Comparison of ENCODE assay signal across 18 mouse cellular contexts in the genomic region with DNA sequence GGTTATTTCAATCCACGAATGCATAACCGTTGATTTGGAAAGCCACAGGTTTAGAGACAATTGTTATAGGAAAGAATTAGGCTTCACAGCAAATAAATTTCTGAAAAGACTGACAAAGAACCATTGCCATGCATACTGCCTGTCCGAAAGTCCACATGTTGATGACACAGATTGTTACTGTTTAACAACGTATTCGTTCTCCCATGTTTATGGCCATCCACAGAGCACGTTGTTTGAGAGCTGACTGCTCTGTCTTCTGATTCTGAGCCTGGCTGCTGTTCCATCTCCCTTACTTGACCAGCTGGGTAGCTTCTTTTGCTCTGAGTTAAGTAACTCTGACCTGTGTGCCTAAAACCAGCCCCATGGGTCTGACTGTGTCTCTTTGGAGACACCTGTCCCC.
"Had no signal": no experiment of that assay in that cellular context is flagged by ENCODE, and none has a peak within 500 bp of the region (broad histone marks: within the 10 kb centered on the region; RNA-seq: fewer than 3 reads in every experiment).

No protein-coding gene starts in this region.

- H3K4me2 ChIP-seq: liver, embryonic 15.5 days; lung, embryonic 14.5 days; midbrain, embryonic 12.5 days; midbrain, embryonic 15.5 days; neural tube, embryonic 13.5 days; neural tube, embryonic 15.5 days had no signal

- H3K4me3 ChIP-seq: liver, embryonic 15.5 days; midbrain, embryonic 10.5 days; midbrain, embryonic 12.5 days; midbrain, embryonic 15.5 days; neural tube, embryonic 13.5 days; neural tube, embryonic 15.5 days had no signal

- DNase-seq: lung, adult 18-20 months; lung, embryonic 14.5 days; lung, postnatal 10 days; lung, postnatal 4 days; retina, postnatal 1 day; right cerebral cortex, adult 18-20 months; right cerebral cortex, postnatal 25 days; right cerebral cortex, postnatal 4 days; spleen, adult 18-20 months; thymus, adult 18-20 months; thymus, postnatal 14 days; thymus, postnatal 36 days had no signal

- H3K36me3 ChIP-seq: liver, embryonic 15.5 days; midbrain, embryonic 10.5 days; midbrain, embryonic 12.5 days; midbrain, embryonic 15.5 days; neural tube, embryonic 13.5 days; neural tube, embryonic 15.5 days had no signal

- H3K27ac ChIP-seq: liver, embryonic 15.5 days; midbrain, embryonic 10.5 days; midbrain, embryonic 12.5 days; midbrain, embryonic 15.5 days; neural tube, embryonic 13.5 days; neural tube, embryonic 15.5 days had no signal

- H3K9me3 ChIP-seq: liver, embryonic 15.5 days; midbrain, embryonic 10.5 days; midbrain, embryonic 12.5 days; midbrain, embryonic 15.5 days; neural tube, embryonic 13.5 days; neural tube, embryonic 15.5 days had no signal

- ATAC-seq: midbrain, embryonic 15.5 days had no signal

- H3K9ac ChIP-seq: liver, embryonic 15.5 days; lung, embryonic 14.5 days; midbrain, embryonic 12.5 days; midbrain, embryonic 15.5 days; neural tube, embryonic 13.5 days; neural tube, embryonic 15.5 days had no signal

- H3K27me3 ChIP-seq: liver, embryonic 15.5 days; midbrain, embryonic 12.5 days; midbrain, embryonic 15.5 days; neural tube, embryonic 13.5 days; neural tube, embryonic 15.5 days had no signal

- H3K4me1 ChIP-seq: liver, embryonic 15.5 days had no signal
